ENCODE assay signal across 25 mouse cellular contexts in genomic region chr5:76525066-76525465, GRCm38 (mm10). TPM values are rescaled to one million over a fixed set of nuclear protein-coding genes. Genes with fewer than 3 reads are reported as not detected.
DNase-seq lines count a peak whose midpoint lies in the region; ATAC-seq and TF ChIP-seq lines count a peak whose summit lies in the region.
"Had no signal": no experiment of that assay in that cellular context is flagged by ENCODE, and none has a peak within 500 bp of the region (broad histone marks: within the 10 kb centered on the region; RNA-seq: fewer than 3 reads in every experiment).

No protein-coding gene starts in this region.

- TF ChIP-seq POLR2A in testis, adult 2 months (IDR thresholded peaks at IDR 0.05; ENCODE audit: control insufficient read depth, low read depth, low read length) = no peak

- H3K4me1 ChIP-seq in testis, adult 2 months (ENCODE audit: control insufficient read depth, insufficient read depth, low read length) = peaks cover 2% of the 10 kb centered on the region; the same call in 1 of the 2 replicates
- no peaks in the 10 kb centered on the region for H3K4me1 ChIP-seq in brown adipose tissue, adult 24 weeks (ENCODE audit: control insufficient read depth, insufficient read depth, insufficient read length, low read length)
- H3K4me1 ChIP-seq in heart, embryonic 10.5 days = peaks cover 4% of the 10 kb centered on the region

- intact Hi-C loops in gastrocnemius, adult 2 months (cut with DNase I) = no loop called here

- no peak for ATAC-seq in CD4-positive, CD25-positive, alpha-beta regulatory T cell, adult 4 months
- ATAC-seq: forebrain, postnatal 0 days had no signal

- no peaks in the 10 kb centered on the region for H3K36me3 ChIP-seq in testis, adult 2 months (ENCODE audit: control insufficient read depth, insufficient read depth, low read length)
- no peaks in the 10 kb centered on the region for H3K36me3 ChIP-seq in heart, embryonic 10.5 days
- H3K36me3 ChIP-seq: hindbrain, embryonic 15.5 days; limb, embryonic 15.5 days had no signal

- H3K27ac ChIP-seq in gastrocnemius, adult 2 months = peak overlapping the region; percentile 12; the same call in 1 of the 2 replicates
- H3K27ac ChIP-seq in testis, adult 2 months (ENCODE audit: control insufficient read depth, insufficient read depth, low read depth, low read length) = peak overlapping the region; percentile 39; the same call in 1 of the 2 replicates
- peak overlapping the region; percentile 37 for H3K27ac ChIP-seq in brown adipose tissue, adult 24 weeks (replicated peaks; ENCODE audit: low read depth, low read length)
- H3K27ac ChIP-seq in heart, embryonic 10.5 days = no peak overlapping the region
- H3K27ac ChIP-seq: hindbrain, embryonic 15.5 days; kidney, postnatal 0 days; limb, embryonic 15.5 days had no signal

- H3K4me3 ChIP-seq in gastrocnemius, adult 2 months = no peak overlapping the region
- no peak overlapping the region for H3K4me3 ChIP-seq in testis, adult 2 months (ENCODE audit: control insufficient read depth, low read depth, low read length)
- no peak overlapping the region for H3K4me3 ChIP-seq in brown adipose tissue, adult 24 weeks (ENCODE audit: insufficient read depth, low read depth, low read length)
- no peak overlapping the region for H3K4me3 ChIP-seq in heart, embryonic 10.5 days
- H3K4me3 ChIP-seq: erythroblast, embryonic 14.5 days; hindbrain, embryonic 15.5 days; limb, embryonic 15.5 days had no signal

- no peak for TF ChIP-seq CTCF in gastrocnemius, adult 2 months (IDR thresholded peaks at IDR 0.05)
- TF ChIP-seq CTCF in testis, adult 2 months (IDR thresholded peaks at IDR 0.05; ENCODE audit: control insufficient read depth, insufficient read depth, insufficient replicate concordance, low read depth, low read length) = no peak

- H3K9me3 ChIP-seq in heart, embryonic 10.5 days = no peaks in the 10 kb centered on the region
- H3K9me3 ChIP-seq: hindbrain, embryonic 15.5 days; limb, embryonic 15.5 days had no signal

- WGBS in heart, embryonic 10.5 days = 61% methylated on average over 4 of the region's 4 CpGs

- H3K27me3 ChIP-seq in testis, adult 2 months (ENCODE audit: control insufficient read depth, insufficient read depth, low read length) = no peaks in the 10 kb centered on the region
- H3K27me3 ChIP-seq in heart, embryonic 10.5 days (ENCODE audit: insufficient read depth, poor library complexity, severe bottlenecking) = no peaks in the 10 kb centered on the region
- H3K27me3 ChIP-seq: limb, embryonic 15.5 days had no signal

- no peak for DNase-seq in gastrocnemius, adult 2 months
- no peak for DNase-seq in gastrocnemius, postnatal 25 days
- DNase-seq in testis, postnatal 10 days (ENCODE audit: low spot score) = no peak
- DNase-seq in heart, embryonic 10.5 days (ENCODE audit: low spot score) = no peak
- DNase-seq: cerebellum, adult 18-20 months; forebrain, postnatal 0 days; heart, postnatal 10 days; kidney, adult 11 months; layer of hippocampus, postnatal 36 days; lung, embryonic 14.5 days; right cerebral cortex, postnatal 25 days had no signal

RNA-seq across cellular contexts. Expression of gene Exoc1, which starts 4.0 kb away (rescaled TPM):
- total RNA-seq in gastrocnemius, adult 2 months (2021) = 10 to 100 TPM; 11.6 to 12.0 TPM
- 10 to 100 TPM; 10.1 to 12.3 TPM for total RNA-seq in gastrocnemius, postnatal 25 days (2021)
- 14.9 and 20.3 TPM in 2 replicates for polyA plus RNA-seq in testis, adult 2 months (2012; rRNA removed)
- polyA plus RNA-seq in brown adipose tissue, adult 24 weeks (2012; ENCODE audit: insufficient read depth, insufficient read length, missing spikeins) = 9.6 and 12.7 TPM in 2 replicates
- polyA plus RNA-seq in CD4-positive, CD25-positive, alpha-beta regulatory T cell, adult 4 months (2017; shearing (Covaris generic)) = 10 to 100 TPM; 51.5 to 88.9 TPM
- 30.0 and 31.8 TPM in 2 replicates for polyA plus RNA-seq in heart, embryonic 10.5 days (2016; fragmentation: Nextera tagmentation; extraction: Ambion mirVana)

RNA-seq across cellular contexts. Expression of gene Gm7271, which starts 41.2 kb away (rescaled TPM):
- not detected for total RNA-seq in gastrocnemius, adult 2 months (2021)
- not detected for total RNA-seq in gastrocnemius, postnatal 25 days (2021)
- polyA plus RNA-seq in testis, adult 2 months (2012; rRNA removed) = not detected in 2 replicates
- not detected in 2 replicates for polyA plus RNA-seq in brown adipose tissue, adult 24 weeks (2012; ENCODE audit: insufficient read depth, insufficient read length, missing spikeins)
- polyA plus RNA-seq in CD4-positive, CD25-positive, alpha-beta regulatory T cell, adult 4 months (2017; shearing (Covaris generic)) = not detected
- polyA plus RNA-seq in heart, embryonic 10.5 days (2016; fragmentation: Nextera tagmentation; extraction: Ambion mirVana) = not detected in 2 replicates
- total RNA-seq: ES-E14; forebrain, postnatal 0 days; gastrocnemius, adult 8-10 months; heart, adult 8-10 months; heart, postnatal 10 days; layer of hippocampus, adult 18-20 months; layer of hippocampus, postnatal 36 days; megakaryocyte progenitor cell, adult 5-6 weeks had no signal
- polyA plus RNA-seq: C2C12; erythroblast, embryonic 14.5 days; forebrain, postnatal 0 days; kidney, postnatal 0 days; limb, embryonic 15.5 days; lung, embryonic 14.5 days; thymus, postnatal 0 days had no signal
